Mouse (Mus musculus) limb, embryonic 11.5 days (tissue): ENCODE data around the gene Naga. TPM values are rescaled to one million over a fixed set of nuclear protein-coding genes. Genes with fewer than 3 reads are reported as not detected.

Experiments
- ATAC-seq: fragments of 200-750 bp; cut with Nextera tagmentation; 2 replicates; pipeline ENCODE4 v1.8.0; 2017; ENCODE audit warnings: low read depth; ENCODE audit not compliant: insufficient number of reproducible peaks, low FRiP score, low TSS enrichment
- DNase-seq: peaks from one replicate; pipeline ENCODE4 v3.0.0-alpha.2; 2015; ENCODE audit warnings: low spot score
- H3K27ac ChIP-seq: fragments of 300-500 bp; sonication (generic); replicated peaks from 2 replicates; pipeline ENCODE4 v1.5.1; 2014; ENCODE audit warnings: low read depth, mild to moderate bottlenecking, low read length
- H3K27me3 ChIP-seq: fragments of 300-500 bp; sonication (generic); 2 replicates; pipeline ENCODE4 v1.6.1; 2014; ENCODE audit warnings: mild to moderate bottlenecking, low read length, mixed read lengths; ENCODE audit not compliant: control insufficient read depth, insufficient read depth
- H3K36me3 ChIP-seq: fragments of 300-500 bp; sonication (generic); 2 replicates; pipeline ENCODE4 v1.6.1; 2014; ENCODE audit warnings: mild to moderate bottlenecking, low read length, moderate library complexity, mixed read lengths; ENCODE audit not compliant: control insufficient read depth, insufficient read depth
- H3K4me1 ChIP-seq: fragments of 300-500 bp; sonication (generic); 2 replicates; pipeline ENCODE4 v1.6.1; 2014; ENCODE audit warnings: low read length, mixed read lengths; ENCODE audit not compliant: control insufficient read depth, insufficient read depth
- H3K4me2 ChIP-seq: fragments of 300-500 bp; sonication (generic); 2 replicates; pipeline ENCODE4 v1.6.1; 2014; ENCODE audit warnings: low read depth, mild to moderate bottlenecking, moderate library complexity; ENCODE audit not compliant: severe bottlenecking
- H3K4me3 ChIP-seq: fragments of 300-500 bp; sonication (generic); 2 replicates; pipeline ENCODE4 v1.5.1; 2014; ENCODE audit warnings: low read depth, low read length
- H3K9ac ChIP-seq: fragments of 300-500 bp; sonication (generic); 2 replicates; pipeline ENCODE4 v1.6.1; 2014; ENCODE audit warnings: mild to moderate bottlenecking, low read length
- H3K9me3 ChIP-seq: fragments of 300-500 bp; sonication (generic); 2 replicates; pipeline ENCODE4 v1.6.1; 2016; ENCODE audit warnings: low read length; ENCODE audit not compliant: control insufficient read depth
- WGBS: fragments of 180-500 bp; shearing (Covaris S2); extraction: QIAGEN DNeasy Blood & Tissue Kit; methylation state at CpG from one replicate; pipeline ENCODE4 v1.1.7; 2014; 5-methylcytosine and 5-hydroxymethylcytosine counted together
- polyA plus RNA-seq: library from polyadenylated mRNA; unstranded; fragments of >200 nt; fragmentation: Nextera tagmentation; extraction: Ambion mirVana; gene quantifications from 2 replicates; pipeline ENCODE4 v1.2.1, GENCODE M21; 2014

The Naga gene
- polyA plus RNA-seq, 1 experiment from 2014 or later: 25.8 TPM

DNA sequence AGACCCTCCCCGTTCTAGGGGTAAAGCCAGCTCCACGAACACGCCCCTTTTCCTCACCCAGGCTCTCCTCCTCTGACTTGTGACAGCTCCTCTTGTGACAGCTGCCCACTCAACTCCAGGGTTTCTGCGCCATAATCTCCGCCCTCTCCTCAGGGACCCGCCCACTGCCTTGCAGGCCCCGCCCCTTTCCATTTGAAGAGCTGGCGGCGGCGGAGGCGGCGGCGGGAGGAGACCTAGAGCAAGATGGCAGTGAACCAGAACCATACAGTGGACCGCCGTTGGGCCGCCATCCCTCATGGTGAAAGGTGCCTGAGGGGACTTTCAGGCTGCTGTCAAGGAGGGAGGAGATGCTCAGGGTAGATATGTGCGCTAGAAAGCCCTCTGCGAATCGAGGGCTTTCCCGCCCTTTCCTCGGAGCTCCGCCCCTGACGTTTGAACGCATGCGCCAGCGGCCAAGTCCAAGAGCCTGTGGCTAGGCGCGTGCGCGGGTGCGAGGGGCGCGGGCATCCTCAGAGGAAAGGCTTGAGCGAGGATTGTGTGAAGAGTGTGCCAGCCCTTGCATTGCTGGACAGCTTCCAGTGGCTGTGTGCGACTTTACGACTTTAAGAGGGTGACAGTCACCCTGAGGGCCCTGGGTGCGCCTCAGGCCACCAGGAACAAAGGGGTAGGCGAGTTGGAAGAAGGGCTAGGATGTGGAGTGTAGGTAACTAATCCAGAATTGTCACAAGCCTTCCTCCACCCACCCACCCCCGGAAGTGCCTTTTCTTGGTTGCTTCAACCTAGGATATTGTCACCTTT lies 39.8 kb downstream of the Naga start, which contains the start of gene Wbp2nl:
TSS of gene Wbp2nl (plus strand) at position 191 of the 798 bp plus-strand sequence.
- no peak within 1 kb of the TSS for H3K4me3 ChIP-seq
- ATAC-seq (no peak), DNase-seq (peak; percentile 21)

DNA sequence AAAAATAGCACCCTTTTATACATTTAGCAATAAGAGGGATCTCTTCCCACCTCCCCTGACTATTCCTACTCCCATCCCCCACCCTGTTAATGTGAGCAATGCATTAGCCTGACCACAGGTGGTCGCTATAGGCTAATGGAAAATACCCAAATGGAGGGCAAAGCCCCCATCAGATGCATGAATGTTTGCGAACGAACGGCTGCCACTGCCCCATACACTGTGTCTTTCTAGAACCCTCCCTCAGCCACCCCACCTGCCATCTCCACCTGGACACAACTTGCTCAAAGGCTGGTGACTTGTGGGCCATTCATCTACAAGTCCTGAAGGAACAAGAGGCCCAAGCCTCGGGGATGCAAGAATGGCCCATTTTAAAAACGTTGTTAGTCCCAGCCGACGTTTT lies 44.7 kb downstream of the Naga start:
- H3K27me3 ChIP-seq: no peaks in the 10 kb centered on the region
- 59% methylated on average over 8 of the region's 8 CpGs for WGBS
- no peak overlapping the region for H3K4me2 ChIP-seq
- DNase-seq (peak; percentile 41), ATAC-seq (no peak)
- H3K4me3 ChIP-seq: no peak overlapping the region
- H3K9ac ChIP-seq: no peak overlapping the region
- H3K9me3 ChIP-seq: no peaks in the 10 kb centered on the region
- H3K36me3 ChIP-seq: peaks cover 2% of the 10 kb centered on the region; the same call in 1 of the 2 replicates
- peaks cover 4% of the 10 kb centered on the region; the same call in 1 of the 2 replicates for H3K4me1 ChIP-seq
- H3K27ac ChIP-seq: no peak overlapping the region

More for the DNA sequence above, 39.8 kb downstream of the Naga start, which contains the start of gene Wbp2nl:
- Histone ChIP-seq H3K27me3 (no peaks in the 10 kb centered on the region), H3K27ac (no peak within 1 kb of the TSS), H3K9me3 (no peaks in the 10 kb centered on the region), H3K4me2 (no peak within 1 kb of the TSS), H3K9ac (no peak within 1 kb of the TSS), H3K4me1 (no peaks in the 10 kb centered on the region), H3K36me3 (no peaks in the 10 kb centered on the region)
- WGBS: 49% methylated on average over 39 of the region's 39 CpGs

DNA sequence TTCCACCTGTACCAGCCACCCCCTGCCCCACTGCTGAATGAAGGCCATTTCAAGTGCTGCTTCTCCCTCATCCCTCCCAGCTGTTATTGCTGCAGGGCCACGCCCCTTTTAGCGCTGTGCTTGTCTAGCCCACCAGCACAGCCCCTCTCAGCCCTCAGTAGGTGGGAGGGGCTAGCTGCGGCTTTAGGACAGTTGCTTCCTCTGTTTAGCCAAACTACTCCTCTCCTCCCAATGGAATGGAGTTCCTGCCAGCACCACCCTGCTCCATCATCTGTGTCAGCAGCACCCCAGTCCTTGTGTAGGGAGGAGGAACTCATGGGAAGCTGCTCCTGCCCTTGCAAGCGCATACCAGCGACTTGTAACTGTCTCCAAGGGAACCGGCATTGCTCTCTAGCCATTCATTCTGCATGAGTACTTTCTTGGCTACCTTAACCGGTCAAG lies 45.4 kb downstream of the Naga start:
- Histone ChIP-seq H3K27me3 (no peaks in the 10 kb centered on the region), H3K9me3 (no peaks in the 10 kb centered on the region), H3K4me3 (no peak overlapping the region), H3K4me1 (peaks cover 4% of the 10 kb centered on the region; the same call in 1 of the 2 replicates), H3K4me2 (0 out of 2 replicates have a peak overlapping the region, but pooled peaks have one; percentile 11), H3K27ac (no peak overlapping the region), H3K9ac (no peak overlapping the region), H3K36me3 (peaks cover 2% of the 10 kb centered on the region; the same call in 1 of the 2 replicates)
- DNase-seq: peak; percentile 44
- 17% methylated on average over 7 of the region's 7 CpGs for WGBS
- peak; percentile 39; the same call in 1 of the 2 replicates for ATAC-seq

DNA sequence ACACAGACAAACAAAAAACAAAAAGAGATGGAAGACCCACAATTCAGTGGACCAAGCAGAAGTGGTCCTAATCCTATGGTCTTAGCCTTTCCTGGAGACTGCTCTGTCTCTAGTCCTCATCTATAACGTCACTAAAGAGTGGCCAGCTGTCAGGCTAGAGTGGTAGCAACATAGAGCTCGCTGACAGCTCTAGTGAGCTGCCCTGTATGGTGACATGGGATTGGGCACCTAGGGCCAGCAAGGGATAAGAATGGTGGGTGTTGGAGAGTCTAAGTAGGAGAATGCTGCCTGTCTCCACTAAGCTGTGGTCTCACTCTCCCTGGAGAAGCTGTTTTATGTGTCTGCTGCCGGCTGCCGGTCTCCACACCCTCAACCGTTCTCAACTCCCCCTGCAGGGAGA lies 45.9 kb downstream of the Naga start:
- H3K4me3 ChIP-seq: no peak overlapping the region
- 0 out of 2 replicates have a peak overlapping the region, but pooled peaks have one; percentile 11 for H3K4me2 ChIP-seq
- no peak for ATAC-seq
- H3K27ac ChIP-seq: no peak overlapping the region
- H3K27me3 ChIP-seq: no peaks in the 10 kb centered on the region
- WGBS: 27% methylated on average over 5 of the region's 5 CpGs
- no peak for DNase-seq
- peaks cover 2% of the 10 kb centered on the region; the same call in 1 of the 2 replicates for H3K36me3 ChIP-seq
- H3K9ac ChIP-seq: no peak overlapping the region
- no peaks in the 10 kb centered on the region for H3K9me3 ChIP-seq
- peaks cover 4% of the 10 kb centered on the region; the same call in 1 of the 2 replicates for H3K4me1 ChIP-seq

DNA sequence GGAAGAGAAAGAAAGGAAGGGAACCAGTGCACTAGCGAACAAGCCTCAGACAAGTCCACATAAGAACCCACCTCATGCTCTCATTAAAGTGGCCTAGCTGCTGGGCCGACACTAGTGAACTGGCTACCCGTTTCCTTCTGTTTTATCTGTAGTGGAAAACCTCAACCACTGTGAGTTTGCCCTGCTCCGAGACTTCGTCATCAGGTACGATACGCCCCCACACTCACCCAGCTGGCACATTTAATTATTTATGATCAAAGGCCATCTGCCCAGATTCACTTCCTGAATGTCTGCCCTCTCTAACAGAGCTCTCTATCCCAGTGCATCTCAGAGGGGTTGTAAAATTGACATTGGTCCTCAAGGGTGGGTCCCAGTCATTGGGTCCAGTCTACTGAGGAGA lies 48.5 kb downstream of the Naga start:
- no peaks in the 10 kb centered on the region for H3K9me3 ChIP-seq
- H3K4me1 ChIP-seq: peaks cover 4% of the 10 kb centered on the region; the same call in 1 of the 2 replicates
- WGBS: 90% methylated on average over 7 of the region's 7 CpGs
- ATAC-seq (no peak), DNase-seq (no peak)
- H3K9ac ChIP-seq: no peak overlapping the region
- no peak overlapping the region for H3K27ac ChIP-seq
- peaks cover 2% of the 10 kb centered on the region; the same call in 1 of the 2 replicates for H3K36me3 ChIP-seq
- H3K4me2 ChIP-seq: no peak overlapping the region
- H3K4me3 ChIP-seq: no peak overlapping the region
- no peaks in the 10 kb centered on the region for H3K27me3 ChIP-seq

DNA sequence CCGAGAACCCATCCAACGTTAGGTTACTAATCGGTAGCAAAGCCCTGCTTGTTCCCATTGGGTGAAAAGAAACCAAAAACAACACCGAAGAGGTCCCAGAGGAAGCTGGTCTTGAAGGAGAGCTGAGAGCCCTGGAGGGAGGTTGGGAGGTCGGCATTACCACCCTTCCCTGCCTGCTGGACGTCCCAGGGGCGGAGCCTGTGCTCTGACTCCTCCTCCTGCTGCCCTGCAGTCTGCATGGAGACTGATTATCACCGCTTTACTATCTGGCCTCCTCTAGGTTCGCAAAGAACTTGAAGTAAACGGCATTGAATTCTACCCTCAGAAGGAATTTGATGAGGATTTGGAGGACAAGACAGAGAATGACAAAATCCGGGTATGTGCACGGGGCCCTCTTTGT lies 52.6 kb downstream of the Naga start:
- peaks cover 3% of the 10 kb centered on the region; the same call in 1 of the 2 replicates for H3K36me3 ChIP-seq
- H3K4me2 ChIP-seq: no peak overlapping the region
- H3K9me3 ChIP-seq: no peaks in the 10 kb centered on the region
- H3K9ac ChIP-seq: no peak overlapping the region
- no peak overlapping the region for H3K4me3 ChIP-seq
- no peaks in the 10 kb centered on the region for H3K27me3 ChIP-seq
- no peak for ATAC-seq
- 56% methylated on average over 12 of the region's 12 CpGs for WGBS
- H3K27ac ChIP-seq: no peak overlapping the region
- H3K4me1 ChIP-seq: no peaks in the 10 kb centered on the region
- DNase-seq: no peak

DNA sequence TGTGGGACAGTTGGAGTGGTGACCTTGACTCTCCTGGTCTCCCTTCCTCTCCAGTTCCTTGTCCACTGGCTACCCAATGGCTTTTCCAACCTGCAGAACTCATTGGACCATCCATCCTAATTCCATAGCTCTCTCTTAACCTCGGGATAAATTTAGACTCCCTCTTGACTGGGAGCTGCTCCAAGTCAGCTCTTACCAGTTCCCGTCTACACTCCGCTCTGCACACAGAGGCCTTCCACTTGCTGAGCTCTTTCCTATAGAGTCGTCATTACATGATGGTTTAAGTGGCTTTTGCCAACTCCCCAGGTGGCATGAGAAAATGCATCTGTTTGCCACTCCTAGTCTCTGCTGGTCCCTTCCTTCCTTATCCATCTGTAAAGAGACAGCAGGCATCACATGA lies 58.1 kb downstream of the Naga start:
- DNase-seq (no peak), ATAC-seq (no peak)
- H3K4me1 ChIP-seq: 0 out of 2 replicates have a peak, but pooled peaks cover 3% of the 10 kb centered on the region
- no peak overlapping the region for H3K4me3 ChIP-seq
- H3K4me2 ChIP-seq: no peak overlapping the region
- 85% methylated on average over 4 of the region's 4 CpGs for WGBS
- H3K36me3 ChIP-seq: peaks cover 3% of the 10 kb centered on the region; the same call in 1 of the 2 replicates
- H3K27me3 ChIP-seq: no peaks in the 10 kb centered on the region
- H3K9ac ChIP-seq: no peak overlapping the region
- no peak overlapping the region for H3K27ac ChIP-seq
- H3K9me3 ChIP-seq: no peaks in the 10 kb centered on the region
